Mouse (Mus musculus): ENCODE data around the gene Usp4. TPM values are rescaled to one million over a fixed set of nuclear protein-coding genes. Genes with fewer than 3 reads are reported as not detected.

Usp4 gene
- 126 and 142 TPM in 2 replicates for polyA plus RNA-seq (2015; fragmentation: Nextera tagmentation; extraction: Ambion mirVana)

DNA sequence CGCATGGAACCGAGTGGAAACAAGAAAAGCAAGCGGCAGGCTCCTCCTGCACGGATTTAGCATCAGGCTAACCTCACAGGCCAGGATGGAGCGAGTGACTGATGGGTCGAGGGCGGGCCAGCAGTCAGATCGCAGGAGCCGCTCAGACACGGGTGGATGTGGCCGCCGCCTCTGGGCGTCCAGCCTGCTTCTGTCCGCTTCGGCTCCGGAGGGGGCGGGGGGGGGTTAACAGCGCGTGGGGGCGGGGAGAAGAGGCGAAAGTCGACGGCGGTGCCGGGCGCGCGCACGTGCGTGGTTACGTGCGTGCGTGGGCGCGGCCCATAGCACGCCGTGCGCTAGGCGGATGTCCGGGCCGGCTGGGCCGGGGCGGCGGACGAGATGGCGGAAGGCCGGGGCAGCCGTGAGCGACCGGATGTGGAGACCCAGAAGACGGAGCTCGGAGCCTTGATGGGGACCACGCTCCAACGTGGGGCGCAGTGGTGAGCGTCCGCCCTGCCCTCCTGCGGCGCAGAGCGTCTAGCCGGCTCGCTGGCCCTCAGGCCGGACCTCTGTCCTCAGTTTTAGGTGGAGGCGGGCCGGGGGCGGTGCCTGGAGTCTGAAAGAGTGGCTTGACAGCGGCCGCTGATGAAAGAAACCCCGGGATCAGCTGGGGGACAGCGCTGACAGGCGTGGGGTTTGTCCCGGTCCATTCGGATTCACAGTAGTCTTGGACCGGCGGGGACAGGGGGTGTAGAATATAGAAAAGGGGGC, at the start of gene Usp4:
Gene Usp4 (plus strand): TSS at position 314 of the 750 bp plus-strand sequence.
- peak; percentile 97 for ATAC-seq
- WGBS: under 1% methylated on average over 75 of the region's 75 CpGs
- Histone ChIP-seq H3K27me3 (ENCODE audit: control insufficient read depth, insufficient read depth, low read depth, low read length) (no peaks in the 10 kb centered on the region), H3K4me1 (ENCODE audit: control insufficient read depth, insufficient read depth, low read length) (peaks cover 13% of the 10 kb centered on the region), H3K4me2 (ENCODE audit: low read length) (peak within 1 kb of the TSS; percentile 87), H3K9me3 (replicated peaks; ENCODE audit: control insufficient read depth, low read length, poor library complexity, severe bottlenecking) (no peaks in the 10 kb centered on the region), H3K36me3 (ENCODE audit: control insufficient read depth, insufficient read depth, low read length) (peaks cover 20% of the 10 kb centered on the region), H3K27ac (ENCODE audit: low read length) (peak within 1 kb of the TSS; percentile 88), H3K9ac (ENCODE audit: low read depth, low read length) (peak within 1 kb of the TSS; percentile 92), H3K4me3 (ENCODE audit: low read depth, low read length) (peak within 1 kb of the TSS; percentile 81)

DNA sequence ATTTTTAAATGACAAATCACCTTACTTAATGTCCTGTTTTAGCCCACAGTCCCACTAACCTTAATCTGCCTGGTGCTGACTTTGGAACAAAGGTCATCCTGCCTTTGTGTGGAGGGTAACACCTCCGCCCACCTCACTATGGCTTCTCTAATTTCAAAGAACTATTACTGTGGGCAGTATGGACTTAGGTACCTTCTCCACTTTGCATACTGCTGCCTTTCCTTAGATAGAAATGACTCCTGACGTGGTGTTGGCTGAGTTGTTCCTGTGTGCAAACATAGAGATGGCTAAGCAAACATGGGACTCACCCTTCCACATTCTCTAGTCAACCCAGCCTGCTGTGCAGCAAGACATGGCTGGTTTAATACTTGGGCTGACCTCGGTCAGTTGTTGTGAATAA, 45.8 kb upstream of the Usp4 start:
- Histone ChIP-seq H3K4me1 (ENCODE audit: control insufficient read depth, insufficient read depth, low read length) (peaks cover 9% of the 10 kb centered on the region; the same call in 1 of the 2 replicates), H3K27ac (ENCODE audit: low read length) (no peak overlapping the region), H3K9me3 (replicated peaks; ENCODE audit: control insufficient read depth, low read length, poor library complexity, severe bottlenecking) (no peaks in the 10 kb centered on the region), H3K9ac (ENCODE audit: low read depth, low read length) (no peak overlapping the region), H3K4me2 (ENCODE audit: low read length) (no peak overlapping the region), H3K36me3 (ENCODE audit: control insufficient read depth, insufficient read depth, low read length) (peaks cover 12% of the 10 kb centered on the region; the same call in 1 of the 2 replicates), H3K27me3 (ENCODE audit: control insufficient read depth, insufficient read depth, low read depth, low read length) (no peaks in the 10 kb centered on the region), H3K4me3 (ENCODE audit: low read depth, low read length) (no peak overlapping the region)
- no peak for ATAC-seq
- 81% methylated on average over 3 of the region's 3 CpGs for WGBS

DNA sequence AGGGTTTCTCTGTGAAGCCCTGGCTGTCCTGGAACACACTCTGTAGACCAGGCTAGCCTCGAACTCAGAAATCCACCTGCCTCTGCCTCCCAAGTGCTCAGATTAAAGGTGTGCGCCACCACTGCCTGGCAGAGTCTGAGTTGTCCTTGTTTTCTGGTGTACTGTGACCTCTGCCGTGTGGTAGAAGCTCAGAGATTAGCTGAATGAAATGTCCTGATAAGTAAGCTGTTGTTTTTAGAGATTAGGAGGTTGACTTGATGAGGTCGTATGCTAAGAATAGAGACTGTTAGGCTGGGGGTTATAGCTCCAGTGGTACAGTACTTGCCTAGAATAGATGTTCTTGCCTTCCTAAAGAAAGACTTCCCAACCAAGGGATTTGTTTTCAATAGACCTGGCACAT, 42.9 kb upstream of the Usp4 start:
- WGBS: 88% methylated on average over 4 of the region's 4 CpGs
- Histone ChIP-seq H3K27me3 (ENCODE audit: control insufficient read depth, insufficient read depth, low read depth, low read length) (no peaks in the 10 kb centered on the region), H3K4me3 (ENCODE audit: low read depth, low read length) (peak overlapping the region; percentile 94), H3K36me3 (ENCODE audit: control insufficient read depth, insufficient read depth, low read length) (peaks cover 12% of the 10 kb centered on the region; the same call in 1 of the 2 replicates), H3K9me3 (replicated peaks; ENCODE audit: control insufficient read depth, low read length, poor library complexity, severe bottlenecking) (no peaks in the 10 kb centered on the region), H3K27ac (ENCODE audit: low read length) (no peak overlapping the region), H3K9ac (ENCODE audit: low read depth, low read length) (no peak overlapping the region), H3K4me1 (ENCODE audit: control insufficient read depth, insufficient read depth, low read length) (peaks cover 33% of the 10 kb centered on the region), H3K4me2 (ENCODE audit: low read length) (peak overlapping the region; percentile 78)
- no peak for ATAC-seq

DNA sequence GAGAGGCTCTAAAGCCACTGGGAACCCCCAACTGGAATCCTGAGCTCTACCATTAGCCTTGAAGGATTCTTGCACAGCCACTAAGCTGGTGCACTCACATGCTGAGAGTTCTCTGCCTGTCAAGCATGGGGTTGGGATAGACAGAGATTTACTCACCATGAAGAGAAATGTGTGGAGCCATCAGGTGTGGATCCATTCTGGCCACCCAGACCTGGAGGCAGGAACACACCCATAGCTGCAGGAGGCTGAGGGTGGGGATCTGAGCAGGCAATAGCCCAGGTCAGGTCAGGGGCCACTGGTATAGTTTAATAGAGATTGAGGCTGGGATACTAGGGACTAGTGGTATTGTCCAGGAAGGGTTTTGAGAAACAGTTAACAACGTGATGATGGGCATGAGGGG, 42.5 kb upstream of the Usp4 start:
- Histone ChIP-seq H3K27me3 (ENCODE audit: control insufficient read depth, insufficient read depth, low read depth, low read length) (no peaks in the 10 kb centered on the region), H3K4me2 (ENCODE audit: low read length) (peak overlapping the region; percentile 78), H3K9ac (ENCODE audit: low read depth, low read length) (peak overlapping the region; percentile 81), H3K9me3 (replicated peaks; ENCODE audit: control insufficient read depth, low read length, poor library complexity, severe bottlenecking) (no peaks in the 10 kb centered on the region), H3K36me3 (ENCODE audit: control insufficient read depth, insufficient read depth, low read length) (peaks cover 12% of the 10 kb centered on the region; the same call in 1 of the 2 replicates), H3K27ac (ENCODE audit: low read length) (peak overlapping the region; percentile 82), H3K4me3 (ENCODE audit: low read depth, low read length) (peak overlapping the region; percentile 94), H3K4me1 (ENCODE audit: control insufficient read depth, insufficient read depth, low read length) (peaks cover 35% of the 10 kb centered on the region)
- ATAC-seq: no peak
- WGBS: 12% methylated on average over 1 of the region's 1 CpGs

DNA sequence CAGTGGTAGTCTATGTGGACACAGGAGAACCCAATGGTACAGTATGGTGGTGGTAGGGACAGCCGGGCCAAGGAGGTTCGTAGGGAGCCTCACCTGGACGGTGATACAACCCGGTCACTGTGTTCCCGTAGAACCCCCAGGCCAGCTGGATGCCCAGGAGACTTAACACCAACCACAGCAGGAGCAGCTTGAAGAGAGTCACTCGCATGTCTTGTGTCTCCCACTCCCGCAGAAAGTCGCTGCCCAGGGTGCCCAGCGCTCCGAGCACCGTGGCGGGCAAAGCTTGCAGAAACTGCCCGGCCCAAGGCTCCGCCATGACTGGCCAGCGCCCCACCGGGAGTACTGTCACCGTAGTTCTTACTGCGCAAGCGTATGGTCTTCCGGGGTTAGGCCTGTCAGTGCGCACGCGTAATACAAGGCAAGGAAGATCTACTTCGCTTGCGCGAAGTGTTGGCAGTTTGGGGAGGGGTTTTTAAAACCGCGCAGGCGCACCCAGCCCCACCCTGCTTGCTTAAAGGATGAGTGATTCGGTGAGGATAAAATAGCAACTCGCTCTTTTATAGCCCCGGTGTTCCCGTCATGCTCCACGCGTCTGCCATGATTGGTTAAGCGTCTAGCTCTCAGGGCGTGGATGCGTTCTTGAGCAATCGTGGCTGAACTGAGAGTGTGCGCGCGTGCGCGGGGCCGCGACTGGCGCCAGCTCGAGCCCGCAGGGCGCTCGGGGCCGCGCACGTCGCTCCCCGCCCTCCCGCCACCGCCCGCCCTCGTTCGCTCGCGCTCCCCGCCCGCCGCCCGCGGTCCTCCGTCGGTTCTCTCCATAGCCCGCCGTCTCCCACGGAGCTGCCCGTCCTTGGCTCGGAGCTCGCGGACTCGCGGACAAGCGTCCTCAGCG, 41.8 kb upstream of the Usp4 start, which contains the start of the genes Rhoa and Tcta:
Gene Rhoa (plus strand): TSS at position 501 of the 892 bp plus-strand sequence.
Gene Tcta (minus strand): TSS at position 532 of the 892 bp plus-strand sequence.
- H3K4me3 ChIP-seq (ENCODE audit: low read depth, low read length): peak within 1 kb of the TSS; percentile 94
- H3K9ac ChIP-seq (ENCODE audit: low read depth, low read length): peak within 1 kb of the TSS; percentile 97
- under 1% methylated on average over 79 of the region's 81 CpGs for WGBS
- H3K27me3 ChIP-seq (ENCODE audit: control insufficient read depth, insufficient read depth, low read depth, low read length): no peaks in the 10 kb centered on the region
- peaks cover 40% of the 10 kb centered on the region for H3K4me1 ChIP-seq (ENCODE audit: control insufficient read depth, insufficient read depth, low read length)
- H3K4me2 ChIP-seq (ENCODE audit: low read length): peak within 1 kb of the TSS; percentile 78
- peak within 1 kb of the TSS; percentile 99 for H3K27ac ChIP-seq (ENCODE audit: low read length)
- no peaks in the 10 kb centered on the region for H3K9me3 ChIP-seq (replicated peaks; ENCODE audit: control insufficient read depth, low read length, poor library complexity, severe bottlenecking)
- peaks cover 10% of the 10 kb centered on the region; the same call in 1 of the 2 replicates for H3K36me3 ChIP-seq (ENCODE audit: control insufficient read depth, insufficient read depth, low read length)
- peak; percentile 98 for ATAC-seq

DNA sequence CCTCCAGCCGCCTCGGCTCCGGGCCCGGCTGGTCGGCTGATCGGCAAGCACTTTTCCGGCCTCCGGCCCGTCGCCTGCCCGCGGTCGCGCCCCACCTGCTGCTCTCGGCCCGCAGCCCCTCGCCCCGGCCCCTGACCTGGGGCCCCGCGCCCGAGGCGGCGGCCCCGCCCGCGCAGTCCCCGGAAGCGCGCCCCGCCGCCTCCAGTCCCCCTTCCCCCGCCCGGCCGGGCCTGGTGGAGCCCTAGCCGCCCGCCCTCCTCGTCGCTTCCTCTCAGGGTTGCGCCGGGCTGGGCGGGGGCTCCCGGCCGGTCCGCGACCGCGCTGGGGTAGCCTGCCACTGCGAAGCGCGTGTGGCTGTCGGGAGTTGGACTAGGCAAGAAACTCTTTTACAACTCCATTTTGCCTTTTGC, 41.1 kb upstream of the Usp4 start:
- ATAC-seq: peak; percentile 66
- peaks cover 7% of the 10 kb centered on the region; the same call in 1 of the 2 replicates for H3K36me3 ChIP-seq (ENCODE audit: control insufficient read depth, insufficient read depth, low read length)
- peak overlapping the region; percentile 99 for H3K27ac ChIP-seq (ENCODE audit: low read length)
- WGBS: under 1% methylated on average over 42 of the region's 51 CpGs
- H3K4me2 ChIP-seq (ENCODE audit: low read length): peak overlapping the region; percentile 62
- peak overlapping the region; percentile 94 for H3K4me3 ChIP-seq (ENCODE audit: low read depth, low read length)
- peak overlapping the region; percentile 97 for H3K9ac ChIP-seq (ENCODE audit: low read depth, low read length)
- no peaks in the 10 kb centered on the region for H3K27me3 ChIP-seq (ENCODE audit: control insufficient read depth, insufficient read depth, low read depth, low read length)
- peaks cover 41% of the 10 kb centered on the region for H3K4me1 ChIP-seq (ENCODE audit: control insufficient read depth, insufficient read depth, low read length)
- no peaks in the 10 kb centered on the region for H3K9me3 ChIP-seq (replicated peaks; ENCODE audit: control insufficient read depth, low read length, poor library complexity, severe bottlenecking)

DNA sequence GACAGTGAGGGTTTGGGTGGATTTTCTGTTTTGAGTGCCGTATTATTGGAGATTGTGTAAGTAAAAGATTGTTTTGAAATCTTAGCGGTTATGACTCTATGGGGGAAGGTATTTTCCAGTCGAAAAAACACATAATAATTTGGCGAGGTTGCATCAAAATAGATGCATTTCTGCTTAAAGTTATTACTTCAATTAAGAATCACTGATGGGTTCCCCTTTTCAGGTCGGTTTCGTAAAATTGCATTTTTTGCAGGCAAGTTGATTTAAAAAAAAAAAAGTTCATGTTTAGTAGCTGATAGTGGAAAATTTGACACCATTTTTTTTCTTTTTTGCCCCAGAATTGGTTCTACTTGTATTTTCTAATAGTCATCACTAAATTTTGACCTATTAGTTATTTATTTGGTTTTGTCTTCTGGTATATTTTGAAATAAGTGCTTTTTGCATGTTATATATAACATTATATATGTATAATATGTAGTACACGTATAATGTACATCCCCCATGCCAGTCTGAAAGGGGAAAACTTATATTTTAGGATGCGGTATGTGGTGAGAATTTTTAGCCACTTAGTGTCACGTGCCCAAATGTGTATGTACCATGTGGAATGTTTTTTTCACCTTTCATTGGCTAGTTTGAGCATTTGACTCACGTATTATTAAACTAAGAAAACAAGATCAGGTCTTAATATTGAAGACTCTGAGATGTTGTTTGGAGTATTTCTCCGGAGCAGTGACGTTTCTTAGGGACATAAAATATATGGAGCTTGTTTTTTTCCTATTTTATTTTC, 40.4 kb upstream of the Usp4 start:
- ATAC-seq: no peak
- Histone ChIP-seq H3K4me2 (ENCODE audit: low read length) (peak overlapping the region; percentile 62), H3K27me3 (ENCODE audit: control insufficient read depth, insufficient read depth, low read depth, low read length) (no peaks in the 10 kb centered on the region), H3K27ac (ENCODE audit: low read length) (peak overlapping the region; percentile 99), H3K4me3 (ENCODE audit: low read depth, low read length) (peak overlapping the region; percentile 94), H3K4me1 (ENCODE audit: control insufficient read depth, insufficient read depth, low read length) (peaks cover 43% of the 10 kb centered on the region), H3K36me3 (ENCODE audit: control insufficient read depth, insufficient read depth, low read length) (peaks cover 7% of the 10 kb centered on the region; the same call in 1 of the 2 replicates), H3K9ac (ENCODE audit: low read depth, low read length) (peak overlapping the region; percentile 97), H3K9me3 (replicated peaks; ENCODE audit: control insufficient read depth, low read length, poor library complexity, severe bottlenecking) (no peaks in the 10 kb centered on the region)
- 21% methylated on average over 12 of the region's 12 CpGs for WGBS

DNA sequence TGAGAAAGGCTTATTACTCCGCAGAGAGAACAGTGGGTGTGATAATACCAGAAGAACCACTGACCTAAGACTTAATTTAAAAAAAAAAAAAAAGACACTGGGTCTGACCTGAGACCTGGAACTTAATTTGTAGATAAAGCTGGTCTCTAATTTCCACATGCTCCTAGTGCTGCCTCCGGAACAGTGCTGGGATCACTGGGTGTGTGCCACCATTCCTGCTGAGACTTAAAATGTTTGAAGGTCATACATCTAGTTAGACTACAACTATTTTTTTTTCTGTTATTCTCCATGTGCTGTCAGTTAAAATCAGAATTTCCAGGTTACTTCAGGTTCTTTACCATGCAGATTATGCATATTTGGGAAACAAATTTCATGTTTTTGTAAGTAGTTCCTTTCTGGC, 39.5 kb upstream of the Usp4 start:
- H3K4me3 ChIP-seq (ENCODE audit: low read depth, low read length): peak overlapping the region; percentile 27; the same call in 1 of the 2 replicates
- H3K27me3 ChIP-seq (ENCODE audit: control insufficient read depth, insufficient read depth, low read depth, low read length): no peaks in the 10 kb centered on the region
- WGBS: 58% methylated on average over 2 of the region's 2 CpGs
- peak overlapping the region; percentile 62 for H3K4me2 ChIP-seq (ENCODE audit: low read length)
- H3K9me3 ChIP-seq (replicated peaks; ENCODE audit: control insufficient read depth, low read length, poor library complexity, severe bottlenecking): no peaks in the 10 kb centered on the region
- no peak overlapping the region for H3K27ac ChIP-seq (ENCODE audit: low read length)
- no peak for ATAC-seq
- H3K9ac ChIP-seq (ENCODE audit: low read depth, low read length): no peak overlapping the region
- H3K4me1 ChIP-seq (ENCODE audit: control insufficient read depth, insufficient read depth, low read length): peaks cover 43% of the 10 kb centered on the region
- peaks cover 6% of the 10 kb centered on the region; the same call in 1 of the 2 replicates for H3K36me3 ChIP-seq (ENCODE audit: control insufficient read depth, insufficient read depth, low read length)
